Mouse (Mus musculus): ENCODE results near the gene Samd10. TPM values are rescaled to one million over a fixed set of nuclear protein-coding genes. Genes with fewer than 3 reads are reported as not detected.

Samd10 gene
- 8.5 and 11.8 TPM in 2 replicates for total RNA-seq (2021)
- long read RNA-seq, experiment 1, transcript Samd10-201 (5 exons, 2,164 nt): major isoform, 8 of 21 reads
- long read RNA-seq, experiment 1, transcript Samd10-203 (5 exons, 2,131 nt): minor isoform, 7 of 21 reads
- long read RNA-seq, experiment 1, partial matches to known transcripts: 3 of 21 reads
- long read RNA-seq, experiment 1, other reads (novel, unspliced or antisense): 3 of 21 reads
- long read RNA-seq, experiment 2, partial matches to known transcripts: 1 of 4 reads
- long read RNA-seq, experiment 2, other reads (novel, unspliced or antisense): 0 of 4 reads

DNA sequence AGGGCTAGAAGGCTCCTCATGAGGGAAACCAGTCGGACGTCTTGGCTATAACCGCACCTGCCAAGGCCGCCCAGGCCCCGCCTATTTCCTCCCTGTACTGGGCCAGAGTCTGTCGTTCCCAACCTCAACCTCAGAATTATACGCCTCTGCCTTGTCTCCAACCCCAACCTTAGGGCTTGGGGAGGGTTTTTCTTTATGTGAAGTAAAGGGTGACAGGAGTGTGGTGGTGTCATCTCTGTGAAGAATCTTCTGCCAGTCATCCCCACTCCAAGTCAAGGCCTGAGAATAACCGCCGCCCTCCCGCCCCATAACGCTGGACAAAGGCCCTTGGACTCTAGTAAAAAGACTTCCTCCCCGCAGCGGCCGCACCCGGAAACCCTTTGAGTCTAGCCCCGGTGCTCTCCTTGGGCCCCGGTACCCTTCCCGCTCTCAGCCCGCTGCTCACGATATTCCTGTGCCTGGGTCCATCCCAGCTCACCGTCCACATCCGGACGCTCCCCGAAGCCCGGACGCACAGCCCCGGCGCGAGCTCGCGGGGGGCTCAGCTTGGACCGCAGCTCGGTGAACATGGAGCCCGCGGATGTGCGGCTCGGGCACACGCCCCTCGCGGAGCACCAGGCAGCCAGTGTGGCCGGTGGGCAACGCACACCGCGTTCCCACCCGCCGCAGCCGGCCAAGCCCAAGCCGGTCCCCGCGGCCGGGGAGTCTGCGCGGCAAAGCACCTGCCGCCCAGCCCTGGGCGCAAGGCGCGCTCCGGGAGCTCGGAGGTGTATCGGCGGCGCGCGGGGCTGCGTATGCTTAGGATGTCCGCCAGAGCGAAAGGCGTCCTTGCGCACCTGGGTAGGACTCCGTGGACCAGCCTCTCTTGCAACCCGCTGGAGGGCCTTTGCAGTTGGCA is at the start of gene Samd10:
Samd10 (minus strand) TSS at position 759 of the 898 bp plus-strand sequence.
- DNase-seq: peak; percentile 76

DNA sequence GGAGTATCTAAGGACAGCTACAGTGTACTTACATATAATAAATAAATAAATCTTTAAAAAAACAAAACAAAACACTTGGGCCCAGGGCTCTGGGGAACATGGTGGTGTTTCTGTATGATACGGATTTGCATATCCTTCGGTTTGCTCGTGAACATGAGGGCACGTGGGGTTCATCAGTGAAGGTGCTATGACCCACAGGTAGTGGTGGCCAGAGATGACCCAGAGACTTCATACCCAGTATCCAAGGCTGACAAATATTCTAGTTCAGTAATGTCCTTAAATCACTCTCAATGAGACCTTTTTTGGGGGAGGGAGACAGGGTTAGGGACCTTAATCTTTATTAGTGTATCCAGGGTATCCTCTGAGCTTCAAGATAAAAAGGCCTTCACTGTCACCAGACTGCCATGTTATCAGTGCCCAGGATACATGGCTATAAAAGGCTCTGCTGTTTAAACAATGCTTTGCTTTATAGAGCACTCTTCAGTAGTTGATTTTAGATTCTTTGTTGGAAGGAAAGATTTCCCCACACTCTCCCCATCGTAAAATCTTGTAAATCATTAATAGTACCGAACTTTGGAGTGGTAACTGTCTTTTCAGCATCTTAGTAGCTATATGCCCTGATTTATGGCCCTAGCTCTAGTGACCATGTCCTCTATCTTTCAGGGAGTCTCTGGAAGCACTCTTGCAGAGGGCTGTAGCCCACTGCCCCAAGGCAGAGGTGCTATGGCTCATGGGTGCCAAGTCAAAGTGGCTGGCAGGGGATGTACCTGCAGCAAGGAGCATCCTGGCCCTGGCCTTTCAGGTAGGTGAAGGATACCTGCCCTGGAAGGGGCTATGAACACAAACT is 47.8 kb upstream of the Samd10 start:
- no peak for DNase-seq

DNA sequence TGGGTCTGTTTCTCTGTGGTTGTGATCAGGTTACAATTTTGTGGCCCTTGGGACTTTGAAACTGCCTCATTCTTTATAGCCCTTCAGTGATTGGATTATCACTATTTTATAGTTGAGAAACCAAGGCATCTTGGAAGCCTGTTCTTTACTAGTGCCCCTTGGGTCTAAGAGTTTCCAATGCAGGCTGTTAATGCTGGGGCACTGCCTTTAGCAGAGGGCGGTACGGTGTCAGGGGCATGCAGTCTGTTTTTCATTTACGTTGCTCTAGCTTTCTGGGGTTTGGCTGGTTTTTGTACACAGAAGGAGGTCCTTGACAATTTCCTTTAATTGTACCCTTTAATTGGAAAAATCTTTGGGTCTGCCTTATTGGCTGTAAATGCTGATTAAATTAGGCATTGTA is 46.7 kb upstream of the Samd10 start:
- no peak for DNase-seq

DNA sequence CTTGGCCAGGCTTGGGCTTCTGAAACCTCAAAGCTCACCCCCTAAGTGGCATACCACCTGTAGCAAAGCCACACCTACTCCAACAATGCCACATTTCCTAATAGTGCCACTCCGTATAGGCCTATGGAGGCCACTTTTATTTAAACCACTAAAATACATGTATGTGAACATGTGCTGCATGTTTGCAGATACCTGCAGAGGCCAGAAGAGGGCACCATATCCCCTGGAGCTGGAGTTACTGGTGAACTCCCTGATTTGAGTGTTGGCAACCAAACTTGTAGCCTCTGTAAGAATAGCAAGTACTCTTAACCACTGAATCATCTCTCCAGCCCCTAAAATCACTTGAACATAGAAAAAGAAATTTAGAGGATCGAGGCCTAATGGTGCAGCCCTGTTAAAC is 45.3 kb upstream of the Samd10 start:
- peak; percentile 79 for DNase-seq

DNA sequence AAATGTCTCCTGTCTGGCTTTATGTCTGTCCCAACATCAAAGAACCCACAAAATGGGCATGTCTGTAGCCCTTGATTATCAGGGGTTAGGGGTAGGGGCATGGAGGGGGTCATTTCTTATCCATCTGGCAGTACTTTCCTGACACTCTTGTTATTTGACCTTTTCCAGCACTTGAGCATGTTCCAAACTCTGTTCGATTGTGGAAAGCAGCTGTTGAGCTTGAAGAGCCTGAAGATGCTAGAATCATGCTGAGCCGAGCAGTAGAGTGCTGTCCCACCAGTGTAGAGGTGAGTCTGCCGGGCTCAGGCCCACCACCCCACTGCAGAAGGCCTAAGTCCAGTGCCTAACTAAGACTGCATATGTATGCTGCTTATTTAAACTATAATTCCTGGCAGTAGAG is 36.9 kb upstream of the Samd10 start:
- DNase-seq: no peak

DNA sequence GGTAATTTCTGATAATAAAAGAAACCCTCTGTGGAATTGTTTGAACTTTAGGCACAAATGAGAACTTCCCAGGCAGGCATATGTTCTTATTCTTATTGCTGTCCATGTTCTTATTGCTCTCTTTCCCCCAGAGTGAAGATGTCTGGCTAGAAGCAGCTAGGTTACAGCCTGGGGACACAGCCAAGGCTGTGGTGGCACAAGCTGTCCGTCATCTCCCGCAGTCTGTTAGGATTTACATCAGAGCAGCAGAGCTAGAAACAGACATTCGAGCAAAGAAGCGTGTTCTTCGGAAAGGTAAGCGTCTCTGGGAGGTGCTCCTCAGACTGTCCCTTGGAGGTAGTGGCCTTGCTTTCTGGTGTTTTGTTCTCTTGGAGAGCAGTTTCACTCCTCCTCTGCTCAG is 33.6 kb upstream of the Samd10 start:
- no peak for DNase-seq

DNA sequence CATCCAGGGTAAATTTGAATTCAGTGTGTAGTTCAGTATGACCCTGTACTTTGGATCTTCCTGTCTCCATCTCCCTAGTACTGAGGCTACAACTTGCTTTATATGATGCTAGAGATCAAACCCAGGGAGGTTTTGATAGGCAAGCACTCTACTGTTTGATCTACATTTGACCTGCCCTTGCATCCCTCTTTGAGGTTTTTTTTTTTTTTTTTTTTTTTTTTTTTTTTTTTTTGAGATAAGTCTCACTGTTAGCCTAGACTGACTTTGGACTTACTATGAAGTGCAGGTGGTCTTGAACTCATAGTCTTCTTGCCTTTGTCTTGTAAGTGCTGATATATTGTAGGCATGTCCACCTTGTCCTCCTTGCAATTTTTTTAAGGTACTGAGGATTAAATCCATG is 29.5 kb upstream of the Samd10 start:
- DNase-seq: no peak

DNA sequence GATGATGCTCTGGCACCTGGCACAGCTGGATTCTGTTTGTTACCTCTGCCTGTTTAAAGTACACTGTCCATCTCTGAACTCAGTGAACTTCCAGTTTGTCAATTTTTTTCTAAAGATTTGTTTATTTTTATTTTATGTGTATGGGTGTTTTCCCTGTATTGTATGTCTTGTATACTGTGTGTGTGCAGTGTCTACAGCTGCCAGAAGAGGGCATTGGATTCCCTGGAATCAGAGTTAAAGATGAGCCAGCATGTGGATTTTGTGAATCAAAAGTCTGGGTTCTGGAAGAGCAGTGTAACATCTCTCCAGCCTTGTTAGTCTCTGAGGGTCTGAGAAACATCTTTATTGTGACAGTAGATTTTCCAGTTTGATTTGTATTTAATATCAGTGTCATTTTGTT is 24.4 kb upstream of the Samd10 start:
- DNase-seq: peak; percentile 34

DNA sequence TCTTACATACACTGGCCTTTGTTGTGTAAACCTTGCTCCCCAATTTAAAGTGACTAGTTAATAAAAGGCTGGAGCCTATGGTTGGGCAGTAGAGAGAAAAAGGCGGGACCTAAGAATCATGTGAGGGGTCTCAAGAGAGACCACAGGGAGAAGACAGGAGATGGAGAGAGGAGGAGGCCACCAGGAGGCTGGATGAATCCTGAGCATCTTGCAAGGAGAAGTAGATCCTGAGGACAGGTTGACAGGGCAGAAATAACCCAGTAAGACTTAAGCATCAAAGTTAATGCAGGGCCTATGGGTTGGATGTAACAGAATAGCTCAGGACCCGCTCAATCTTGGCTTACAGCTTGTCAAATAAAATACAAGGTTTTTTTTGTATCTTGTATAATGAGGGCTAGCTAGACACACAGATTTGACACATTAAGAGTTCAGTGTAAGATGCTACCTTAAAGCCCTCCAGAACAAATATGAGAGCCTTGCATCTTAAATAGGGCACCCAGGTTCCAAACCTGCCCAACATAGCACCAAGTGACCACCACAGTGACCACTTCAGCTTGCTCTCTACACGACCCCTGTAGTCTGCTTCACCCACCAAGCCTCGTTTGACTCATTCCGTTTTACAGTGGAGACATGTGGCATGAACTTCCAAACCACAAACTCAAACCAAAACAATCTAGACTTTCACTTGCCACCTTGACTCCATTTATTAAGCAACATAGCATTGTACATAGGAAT is 19.9 kb upstream of the Samd10 start:
- DNase-seq: no peak

DNA sequence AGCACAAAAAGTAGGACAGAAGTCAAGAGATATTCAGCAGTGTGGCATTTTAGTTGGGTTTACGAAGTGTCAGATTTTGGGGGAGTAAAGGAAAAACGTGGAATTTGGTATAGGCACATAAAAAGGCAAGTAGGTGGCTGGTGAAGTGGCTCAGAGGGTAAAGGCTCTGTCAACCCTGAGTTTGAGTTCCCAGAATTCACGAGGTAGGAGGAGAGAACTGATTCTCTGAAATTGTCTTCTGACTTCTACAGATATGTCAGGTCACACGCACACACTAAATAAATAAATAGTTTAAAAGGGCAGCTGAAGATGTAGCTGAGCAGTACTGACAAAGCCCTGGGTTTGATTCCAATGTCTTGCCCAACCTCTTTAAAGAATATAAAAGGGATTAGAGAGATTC is 3.4 kb upstream of the Samd10 start:
- DNase-seq: no peak

DNA sequence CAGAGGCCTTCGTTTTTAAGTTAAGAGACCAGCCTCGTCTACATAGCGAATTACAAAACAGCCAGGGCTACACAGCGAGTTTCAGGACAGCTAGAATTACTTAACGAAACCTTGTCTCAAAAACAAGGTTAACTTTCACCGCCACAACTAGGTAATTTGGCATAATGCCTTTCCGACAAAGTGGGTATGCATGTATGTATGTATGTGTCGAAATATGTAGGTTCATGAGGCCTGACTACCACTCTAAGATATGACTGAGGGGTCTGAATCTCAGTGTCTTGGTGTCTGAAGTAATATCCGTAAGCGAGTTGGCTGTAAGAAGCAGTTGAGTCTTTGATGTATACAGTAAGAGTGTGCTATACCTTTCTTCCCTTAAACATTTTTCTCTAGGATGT is 2.7 kb upstream of the Samd10 start:
- no peak for DNase-seq

DNA sequence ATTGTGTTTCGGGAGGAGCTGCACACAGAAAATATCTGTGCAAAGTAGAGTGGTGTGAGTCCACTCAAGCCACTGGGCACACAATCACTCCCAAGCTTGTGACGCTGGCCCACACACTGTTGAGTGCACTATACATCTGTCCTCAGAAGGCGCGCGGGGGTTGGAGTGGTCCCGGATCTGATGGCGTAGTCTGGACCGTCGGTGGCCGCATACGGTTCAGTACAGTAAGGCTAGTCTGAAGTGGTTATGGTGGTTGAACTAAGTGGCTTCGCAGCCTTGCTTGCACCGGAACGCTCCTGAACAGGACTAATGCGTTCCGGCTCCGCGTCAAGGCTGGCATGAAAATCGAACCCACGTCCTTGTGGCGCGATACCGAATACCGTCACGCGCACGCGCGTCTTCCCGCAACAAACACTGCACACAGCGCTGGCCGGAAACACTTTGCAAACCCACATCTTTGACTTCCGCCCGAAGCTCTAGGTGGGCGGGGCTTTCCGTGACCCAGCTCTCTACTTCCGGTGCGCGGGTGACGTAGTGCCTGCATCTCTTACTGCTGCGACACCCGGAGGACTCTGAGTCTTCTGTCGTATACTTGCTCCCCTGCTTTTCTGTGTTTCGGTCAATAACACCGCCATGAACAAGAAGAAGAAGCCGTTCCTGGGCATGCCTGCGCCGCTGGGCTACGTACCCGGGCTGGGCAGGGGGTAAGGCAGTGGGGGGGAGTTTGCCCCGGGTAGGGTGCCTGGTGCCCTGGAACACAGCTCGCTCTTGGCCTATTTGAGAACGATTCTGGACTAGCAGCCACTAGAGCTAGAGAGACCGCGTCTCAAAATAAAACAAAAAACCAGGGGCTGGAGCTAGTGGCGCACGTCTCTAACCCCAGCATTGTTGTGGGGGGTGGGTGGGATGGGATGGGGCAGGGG is 2.1 kb upstream of the Samd10 start:
- peak; percentile 98 for DNase-seq

DNA sequence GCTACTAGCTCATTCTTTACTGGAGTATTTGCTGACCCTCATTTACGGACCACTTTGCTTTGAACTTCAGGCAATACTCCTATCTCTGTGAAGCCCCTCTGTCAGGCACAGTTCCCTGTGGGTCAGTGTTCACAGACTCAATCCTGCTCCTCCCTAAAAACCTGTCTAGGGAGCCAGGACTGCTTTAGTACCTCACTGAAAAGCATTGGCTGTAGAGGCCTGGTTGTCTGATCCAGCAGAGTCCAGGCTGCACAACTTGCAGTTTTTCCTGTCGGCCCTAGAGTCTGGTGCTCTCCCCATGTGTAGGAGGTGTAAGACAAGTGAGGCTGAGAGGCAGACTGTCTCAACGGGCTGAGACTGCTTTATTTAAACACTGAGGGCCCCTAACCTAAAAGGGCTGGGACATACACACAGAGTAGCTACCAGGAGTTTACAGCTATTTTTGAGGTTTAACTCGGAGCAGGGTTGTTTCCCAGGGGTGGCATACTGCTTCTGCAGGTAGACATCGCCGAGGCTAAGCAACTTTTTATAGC is 1.3 kb upstream of the Samd10 start:
- DNase-seq: no peak

DNA sequence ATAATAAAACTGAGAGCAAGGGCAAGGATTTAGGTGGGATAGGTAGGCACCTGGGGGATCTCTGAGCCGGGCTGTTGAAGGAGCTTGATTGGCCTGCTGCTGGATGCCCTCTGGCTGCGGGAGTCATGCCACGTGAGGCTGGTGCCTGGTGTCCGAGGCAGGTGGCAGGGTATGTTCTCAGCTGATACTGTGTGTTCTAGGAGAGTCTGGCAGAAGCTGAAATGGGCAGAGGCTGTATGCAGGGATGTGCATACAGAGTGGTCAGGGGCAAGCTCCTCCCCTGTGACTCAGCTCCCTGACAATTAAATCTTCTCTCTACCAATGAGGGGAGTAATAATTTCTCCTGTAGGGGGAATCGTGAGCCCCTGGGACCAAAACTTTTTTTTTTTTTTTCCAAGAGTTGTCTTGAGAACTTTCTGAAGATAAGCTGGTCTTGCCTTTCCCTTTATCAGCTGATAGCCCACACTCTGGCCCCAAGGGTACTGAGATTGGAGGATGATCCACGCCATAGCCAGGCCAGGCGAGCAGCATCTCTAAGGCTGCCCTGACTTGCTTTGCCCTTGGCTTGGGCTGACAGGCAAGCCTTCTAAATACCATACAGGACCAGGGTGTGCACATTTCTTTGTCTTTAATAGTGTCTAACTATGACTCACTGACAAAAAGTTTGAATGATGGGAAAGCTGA is 1.5 kb downstream of the Samd10 start:
- DNase-seq: peak; percentile 51

DNA sequence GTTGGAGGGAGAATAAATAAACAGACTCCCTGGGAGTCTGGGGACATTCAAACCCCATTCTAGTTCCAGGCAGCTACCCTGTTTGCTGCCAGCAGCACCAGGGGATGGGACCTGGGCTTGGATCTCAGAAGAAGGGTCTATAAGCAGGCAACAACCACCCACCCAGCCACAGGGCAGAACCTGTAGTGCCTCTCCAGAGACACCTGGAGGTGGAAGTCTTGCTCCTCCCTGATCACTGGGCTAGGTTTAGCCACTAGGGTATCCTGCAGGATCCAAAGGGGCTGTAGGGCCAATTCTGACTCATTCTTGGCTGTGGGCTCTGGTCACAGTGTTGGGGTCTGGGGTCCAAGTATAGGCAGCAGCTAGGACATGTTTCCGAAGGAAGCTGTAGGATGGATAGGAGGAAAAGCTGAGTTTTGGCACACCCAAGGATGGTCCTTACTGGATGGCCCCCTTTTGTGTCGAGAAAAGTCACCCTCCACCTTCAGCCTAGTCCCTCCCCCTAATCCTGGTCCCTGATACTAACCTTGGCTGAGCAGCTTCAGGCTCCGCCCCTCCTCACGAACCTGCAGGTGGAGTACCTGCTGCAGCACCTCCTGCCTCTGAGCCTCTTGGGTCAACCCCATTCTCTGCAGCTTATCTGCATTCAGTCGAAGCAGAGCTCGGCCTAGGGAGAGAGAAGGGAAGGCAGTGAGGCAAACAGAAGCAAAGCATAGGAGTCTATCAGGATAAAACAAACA is 2.6 kb downstream of the Samd10 start:
- DNase-seq: no peak

DNA sequence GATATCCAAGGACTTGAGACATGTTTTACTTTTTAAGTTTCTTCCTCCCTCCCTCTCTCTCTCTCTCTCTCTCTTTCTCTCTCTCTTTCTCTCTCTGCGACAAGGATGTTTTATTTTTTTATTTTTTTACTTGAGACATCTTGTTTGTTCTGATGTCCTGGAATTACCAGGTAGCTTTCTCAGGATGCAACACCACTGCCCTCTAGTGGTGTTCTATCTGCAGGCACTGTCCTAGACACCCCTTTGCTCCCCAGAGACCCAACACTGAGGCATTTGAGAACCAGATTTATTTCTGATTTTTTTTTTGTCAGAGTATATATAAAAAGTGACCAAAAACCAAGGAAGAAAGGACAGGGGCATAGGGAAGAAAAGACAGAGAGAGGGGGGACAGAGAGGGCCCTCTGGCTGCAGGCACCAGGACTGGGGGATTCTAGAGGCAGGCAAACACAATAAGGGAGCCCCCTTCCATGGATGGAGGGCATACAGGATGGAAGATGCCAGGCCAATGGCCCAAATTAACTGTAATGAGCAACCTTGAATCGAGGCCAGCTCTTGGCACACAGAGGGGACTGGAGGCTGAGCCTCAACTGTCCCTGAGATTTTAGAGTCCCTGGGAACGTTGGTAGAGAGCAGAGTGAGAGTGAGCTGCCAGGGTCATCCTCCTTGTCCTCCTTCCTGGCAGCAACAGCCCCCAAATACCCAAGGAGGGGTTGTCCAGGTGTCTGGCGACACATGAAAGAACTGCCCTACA is 3.9 kb downstream of the Samd10 start:
- DNase-seq: peak; percentile 78

DNA sequence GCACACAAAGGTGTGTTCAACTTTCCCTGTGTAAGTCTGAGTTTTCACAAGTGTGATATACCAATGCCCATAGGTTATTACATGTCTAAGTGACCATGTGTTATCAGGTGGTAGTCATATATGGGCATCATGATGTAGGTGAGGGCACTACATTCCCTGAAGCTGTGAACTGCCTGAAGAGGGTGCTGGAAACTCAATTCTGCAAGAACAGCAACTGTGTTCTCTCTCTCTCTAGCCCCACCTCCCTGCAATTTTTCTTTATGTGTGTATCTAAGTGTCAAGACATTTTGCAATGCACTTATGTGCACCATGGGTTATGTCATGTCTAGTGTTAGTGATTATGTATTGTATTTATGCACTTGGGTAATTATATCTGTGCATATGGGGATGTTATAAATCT is 5.1 kb downstream of the Samd10 start:
- DNase-seq: peak; percentile 5

DNA sequence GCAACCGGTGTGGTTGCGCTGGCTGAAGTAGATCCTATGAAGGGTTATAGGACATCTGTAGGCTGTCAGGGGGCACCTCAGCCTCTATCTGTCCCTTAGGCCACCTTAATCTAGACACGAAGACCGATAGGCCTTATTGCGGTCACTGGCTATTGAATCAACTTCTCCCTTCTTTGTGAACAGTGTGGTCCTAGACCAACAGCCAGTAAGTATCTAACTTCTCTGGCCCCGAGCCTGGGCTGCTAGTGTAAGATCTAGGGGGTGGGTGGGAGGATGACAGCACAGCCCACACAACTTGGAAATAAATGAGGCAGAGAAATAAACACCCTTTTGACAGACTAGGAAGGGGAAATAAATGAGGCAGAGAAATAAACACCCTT is 6.0 kb downstream of the Samd10 start:
- DNase-seq: no peak
